Comparison of ENCODE assay signal across 8 mouse cellular contexts in the genomic region with DNA sequence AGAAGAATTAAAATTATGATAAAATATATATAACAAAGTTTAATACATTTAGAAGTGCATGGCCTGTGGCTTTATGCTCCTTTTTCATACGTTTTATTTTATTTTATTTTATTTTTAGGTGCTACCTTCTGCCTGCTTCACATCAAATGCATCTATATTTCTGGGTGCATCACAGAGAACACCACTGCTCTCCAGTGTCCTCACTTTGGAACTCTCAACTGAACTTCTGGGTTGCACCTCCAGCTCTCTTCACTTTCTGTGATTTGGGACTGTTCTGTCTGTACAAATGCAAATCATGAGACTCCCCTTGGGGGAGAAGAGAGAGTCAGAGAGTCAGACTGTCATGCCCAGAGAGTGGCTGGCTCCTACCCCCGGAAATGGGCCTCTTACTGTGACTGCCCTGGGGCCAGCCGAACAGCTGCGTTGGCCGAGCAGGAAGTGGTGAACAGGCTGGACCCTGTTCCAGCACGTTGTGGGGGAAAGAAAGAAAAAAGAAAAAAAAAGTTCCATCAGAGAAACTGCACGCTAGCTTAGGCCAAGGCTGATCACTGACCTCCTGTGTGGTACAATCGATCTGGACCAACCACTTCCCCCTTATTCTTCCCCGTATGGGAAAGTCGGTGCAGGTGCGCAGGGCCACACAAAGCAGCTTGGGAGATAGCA.
DNase-seq lines count a peak whose midpoint lies in the region; ATAC-seq and TF ChIP-seq lines count a peak whose summit lies in the region.

No protein-coding gene starts in this region.

- no peak overlapping the region for H3K4me3 ChIP-seq in hindbrain, embryonic 11.5 days (ENCODE audit: low read depth, low read length)
- no peak overlapping the region for H3K4me3 ChIP-seq in hindbrain, embryonic 16.5 days (ENCODE audit: low read length)
- H3K4me3 ChIP-seq in lung, adult 2 months (replicated peaks; ENCODE audit: extremely low read depth, low read depth, low read length): no peak overlapping the region
- no peak overlapping the region for H3K4me3 ChIP-seq in forebrain, postnatal 0 days (ENCODE audit: low read depth, low read length)

- H3K9ac ChIP-seq in hindbrain, embryonic 11.5 days (ENCODE audit: low read depth, low read length): no peak overlapping the region
- H3K9ac ChIP-seq in hindbrain, embryonic 16.5 days (ENCODE audit: low read depth, low read length): no peak overlapping the region
- no peak overlapping the region for H3K9ac ChIP-seq in forebrain, postnatal 0 days

- no peak for TF ChIP-seq POLR2A in lung, adult 2 months (IDR thresholded peaks at IDR 0.05; ENCODE audit: borderline replicate concordance, extremely low read depth, low read depth, low read length)

- no peak overlapping the region for H3K27ac ChIP-seq in hindbrain, embryonic 11.5 days (ENCODE audit: low read depth, low read length)
- no peak overlapping the region for H3K27ac ChIP-seq in hindbrain, embryonic 16.5 days (ENCODE audit: low read depth, low read length)
- no peak overlapping the region for H3K27ac ChIP-seq in forebrain, postnatal 0 days (ENCODE audit: low read depth, low read length)

- no peaks in the 10 kb centered on the region for H3K36me3 ChIP-seq in hindbrain, embryonic 11.5 days (ENCODE audit: control insufficient read depth, insufficient read depth, low read length)
- H3K36me3 ChIP-seq in hindbrain, embryonic 16.5 days (ENCODE audit: control insufficient read depth, insufficient read depth, low read length): no peaks in the 10 kb centered on the region
- H3K36me3 ChIP-seq in splenic B cell, adult 2 months (ENCODE audit: control insufficient read depth, insufficient read depth, low read length, poor library complexity, severe bottlenecking): no peaks in the 10 kb centered on the region
- no peaks in the 10 kb centered on the region for H3K36me3 ChIP-seq in forebrain, postnatal 0 days (ENCODE audit: insufficient read depth)

- 33% methylated on average over 11 of the region's 11 CpGs for WGBS in hindbrain, embryonic 11.5 days
- WGBS in hindbrain, embryonic 16.5 days: 37% methylated on average over 11 of the region's 11 CpGs
- 27% methylated on average over 11 of the region's 11 CpGs for WGBS in lung, adult 2 months
- 56% methylated on average over 11 of the region's 11 CpGs for WGBS in forebrain, postnatal 0 days

- DNase-seq in hindbrain, embryonic 11.5 days (ENCODE audit: low spot score): no peak
- DNase-seq in CD4-positive, CD25-positive, alpha-beta regulatory T cell, adult 2 months (ENCODE audit: low read depth, low spot score): peak; percentile 37
- DNase-seq in lung, adult 2 months: peak; percentile 47
- peak; percentile 64 for DNase-seq in splenic B cell, adult 2 months (ENCODE audit: low read depth, low spot score)
- no peak for DNase-seq in ovary, postnatal 36 days (ENCODE audit: low spot score)
- no peak for DNase-seq in forebrain, postnatal 0 days

- 0 out of 2 replicates have a peak, but pooled peaks have one; percentile 33 for ATAC-seq in hindbrain, embryonic 11.5 days (ENCODE audit: low FRiP score)
- no peak for ATAC-seq in hindbrain, embryonic 16.5 days
- ATAC-seq in granulocyte monocyte progenitor cell, adult 5-6 weeks (replicated peaks; ENCODE audit: poor library complexity, severe bottlenecking): peak; percentile 89
- ATAC-seq in forebrain, postnatal 0 days: no peak

- H3K4me1 ChIP-seq in hindbrain, embryonic 11.5 days (replicated peaks; ENCODE audit: control insufficient read depth, insufficient read depth, low read length): 0 out of 2 replicates have a peak, but pooled peaks cover 2% of the 10 kb centered on the region
- no peaks in the 10 kb centered on the region; the same call in 1 of the 2 replicates for H3K4me1 ChIP-seq in hindbrain, embryonic 16.5 days (ENCODE audit: control insufficient read depth, insufficient read depth, low read depth, low read length)
- peaks cover 7% of the 10 kb centered on the region; the same call in 1 of the 2 replicates for H3K4me1 ChIP-seq in lung, adult 2 months (ENCODE audit: control insufficient read depth, insufficient read depth, low read length)
- H3K4me1 ChIP-seq in forebrain, postnatal 0 days (ENCODE audit: insufficient read depth): no peaks in the 10 kb centered on the region

- H3K27me3 ChIP-seq in hindbrain, embryonic 11.5 days (ENCODE audit: control insufficient read depth, insufficient read depth, low read length): no peaks in the 10 kb centered on the region
- H3K27me3 ChIP-seq in hindbrain, embryonic 16.5 days (replicated peaks; ENCODE audit: control insufficient read depth, insufficient read depth, low read length): no peaks in the 10 kb centered on the region
- no peaks in the 10 kb centered on the region for H3K27me3 ChIP-seq in splenic B cell, adult 2 months (ENCODE audit: control insufficient read depth, insufficient read depth, low read length, poor library complexity, severe bottlenecking)
- H3K27me3 ChIP-seq in forebrain, postnatal 0 days (ENCODE audit: insufficient read depth, low read length): no peaks in the 10 kb centered on the region

- no peaks in the 10 kb centered on the region for H3K9me3 ChIP-seq in hindbrain, embryonic 11.5 days (ENCODE audit: control insufficient read depth, low read length)
- no peaks in the 10 kb centered on the region for H3K9me3 ChIP-seq in hindbrain, embryonic 16.5 days (ENCODE audit: control insufficient read depth, low read length)
- no peaks in the 10 kb centered on the region for H3K9me3 ChIP-seq in forebrain, postnatal 0 days (ENCODE audit: low read length)

- H3K4me2 ChIP-seq in hindbrain, embryonic 11.5 days (replicated peaks; ENCODE audit: low read depth, low read length): no peak overlapping the region
- H3K4me2 ChIP-seq in hindbrain, embryonic 16.5 days (ENCODE audit: low read length): no peak overlapping the region
- no peak overlapping the region for H3K4me2 ChIP-seq in forebrain, postnatal 0 days (ENCODE audit: low read depth)

- no peak for TF ChIP-seq CTCF in lung, adult 2 months (IDR thresholded peaks at IDR 0.05; ENCODE audit: insufficient read depth, low read length)
- no peak for TF ChIP-seq CTCF in forebrain, postnatal 0 days (IDR thresholded peaks at IDR 0.05; ENCODE audit: low read depth)

Comparison
In these comparisons a context has a peak if more than half of its experiments do, and no peak if none do; other contexts are left out.
1. ATAC-seq: peak in hindbrain, embryonic 11.5 days (single experiment) and granulocyte monocyte progenitor cell, adult 5-6 weeks (single experiment); none in hindbrain, embryonic 16.5 days (single experiment) and forebrain, postnatal 0 days (single experiment).
2. DNase-seq: peak in CD4-positive, CD25-positive, alpha-beta regulatory T cell, adult 2 months (single experiment), lung, adult 2 months (single experiment) and splenic B cell, adult 2 months (single experiment); none in hindbrain, embryonic 11.5 days (single experiment), ovary, postnatal 36 days (single experiment) and forebrain, postnatal 0 days (single experiment).